Mouse (Mus musculus) T-cell, adult 66 days (primary cell): Measurements from ENCODE around the gene Inhbc. TPM values are rescaled to one million over a fixed set of nuclear protein-coding genes. Genes with fewer than 3 reads are reported as not detected.

Source experiments
- total RNA-seq, 2 experiments: library from RNA; stranded (reverse); gene quantifications; 3 replicates in 1 of 2; 4 replicates in 1 of 2; pipeline ENCODE4 v1.2.4; 2023

The Inhbc gene
- not detected for total RNA-seq

GRCm38 (mm10) chr10:127369834-127370820, at the start of gene Inhbc:
Gene Inhbc, minus strand, starts transcription at chr10:127370431.

GRCm38 (mm10) chr10:127380251-127380691, 10.0 kb upstream of the Inhbc start, which contains the start of gene R3hdm2:
Gene R3hdm2, plus strand, starts transcription at chr10:127380327.

GRCm38 (mm10) chr10:127353909-127354895, 16.0 kb downstream of the Inhbc start, which contains the start of gene Inhbe:
Gene Inhbe, minus strand, starts transcription at chr10:127354411.

GRCm38 (mm10) chr10:127341891-127342639, 28.2 kb downstream of the Inhbc start, which contains the start of gene Gli1:
Gene Gli1, minus strand, starts transcription at chr10:127341974.

GRCm38 (mm10) chr10:127321621-127322020, 48.6 kb downstream of the Inhbc start, which contains the start of gene Arhgap9:
Gene Arhgap9, plus strand, starts transcription at chr10:127321964.

GRCm38 (mm10) chr10:127311476-127312355, 58.5 kb downstream of the Inhbc start, which contains the start of gene Mars:
Gene Mars, minus strand, starts transcription at chr10:127311786.

Other genes starting within 250 kb of the Inhbc start
- 100 to 1,000 TPM in 1 of 2 experiments, 10 to 100 TPM in 1; 98.4 to 100 TPM for gene Os9, start 249.3 kb downstream of the Inhbc start, total RNA-seq
- gene B4galnt1, start 205.2 kb downstream of the Inhbc start, total RNA-seq: 100 to 1,000 TPM; 696 to 735 TPM
- gene Slc26a10, start 189.8 kb downstream of the Inhbc start, total RNA-seq: under 1 TPM in 1 of 2 experiments, not detected in 1; 0.29 TPM
- gene Arhgef25, start 180.3 kb downstream of the Inhbc start, total RNA-seq: 1 to 10 TPM in 1 of 2 experiments, not detected in 1; 1.5 TPM
- gene Dtx3, start 174.7 kb downstream of the Inhbc start, total RNA-seq: 10 to 100 TPM; 53.6 to 73.9 TPM
- gene Pip4k2c, start 158.8 kb downstream of the Inhbc start, total RNA-seq: 10 to 100 TPM; 44.9 to 47.9 TPM
- under 1 TPM; 0.44 to 0.56 TPM for gene Kif5a, start 107.1 kb downstream of the Inhbc start, total RNA-seq
- 10 to 100 TPM; 98.0 to 98.9 TPM for gene Dctn2, start 104.1 kb downstream of the Inhbc start, total RNA-seq
- gene Mbd6, start 81.4 kb downstream of the Inhbc start, total RNA-seq: 100 to 1,000 TPM; 110 to 113 TPM
- 10 to 100 TPM; 51.4 to 67.0 TPM for gene Mars, start 58.6 kb downstream of the Inhbc start, total RNA-seq
- gene Arhgap9, start 48.5 kb downstream of the Inhbc start, total RNA-seq: 100 to 1,000 TPM; 317 to 326 TPM
- not detected for gene Gli1, start 28.5 kb downstream of the Inhbc start, total RNA-seq
- not detected for gene Inhbe, start 16.0 kb downstream of the Inhbc start, total RNA-seq
- gene R3hdm2, start 9.9 kb upstream of the Inhbc start, total RNA-seq: 10 to 100 TPM; 71.0 to 89.8 TPM
- 10 to 100 TPM in 1 of 2 experiments, 1 to 10 TPM in 1; 8.7 to 12.0 TPM for gene Stac3, start 131.3 kb upstream of the Inhbc start, total RNA-seq
- not detected for gene Ndufa4l2, start 144.5 kb upstream of the Inhbc start, total RNA-seq
- 10 to 100 TPM; 95.6 to 98.7 TPM for gene Shmt2, start 152.0 kb upstream of the Inhbc start, total RNA-seq
- not detected for gene Nxph4, start 164.1 kb upstream of the Inhbc start, total RNA-seq